Mouse (Mus musculus) liver, postnatal 0 days (tissue): ENCODE data around the gene Zfp872.

ENCODE experiments used
- CTCF ChIP-seq: sonication (generic); IDR thresholded peaks from 2 replicates; pipeline ENCODE4 v1.5.1; 2016; ENCODE audit warnings: antibody characterized with exemption, low read depth
- EP300 ChIP-seq: IDR thresholded peaks from 2 replicates; pipeline ENCODE4 v1.6.1; 2016; ENCODE audit warnings: antibody characterized with exemption, low read depth, mild to moderate bottlenecking

- TF ChIP-seq CTCF = no peak
- TF ChIP-seq EP300 = no peak
These were observed 28.8 kb downstream of the Zfp872 start for GRCm38 (mm10) chr9:22216705-22217104.
